Mouse (Mus musculus): ENCODE results near the gene Dhx30.
"Not testable (repeated sequence)": the region's sequence is repeated elsewhere in the genome, so short reads cannot be mapped to it uniquely, and the experiment has no call there.

Gene Dhx30

DNA sequence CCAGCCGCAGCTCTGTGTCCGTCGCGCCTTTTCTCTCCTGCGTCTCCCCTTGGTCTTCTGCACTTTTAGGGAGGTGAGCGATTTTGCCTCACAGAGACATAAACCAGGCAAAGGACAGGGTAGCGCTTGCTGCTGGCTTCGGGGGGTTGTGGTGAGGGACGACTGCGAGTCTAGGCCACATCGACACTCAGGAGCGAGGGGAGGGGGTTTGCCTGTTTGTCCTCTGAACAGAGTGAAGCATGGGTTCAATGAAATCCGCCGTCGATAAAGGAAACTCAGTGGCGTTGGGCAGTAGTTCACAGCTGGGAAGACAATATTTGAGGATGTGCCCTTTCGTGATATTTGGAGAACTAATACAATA lies at the start of gene Dhx30:
Gene Dhx30, minus strand, starts transcription at position 52 of the 361 bp plus-strand sequence.
- no peak for DNase-seq (ENCODE audit: low spot score in 2 of 2)

DNA sequence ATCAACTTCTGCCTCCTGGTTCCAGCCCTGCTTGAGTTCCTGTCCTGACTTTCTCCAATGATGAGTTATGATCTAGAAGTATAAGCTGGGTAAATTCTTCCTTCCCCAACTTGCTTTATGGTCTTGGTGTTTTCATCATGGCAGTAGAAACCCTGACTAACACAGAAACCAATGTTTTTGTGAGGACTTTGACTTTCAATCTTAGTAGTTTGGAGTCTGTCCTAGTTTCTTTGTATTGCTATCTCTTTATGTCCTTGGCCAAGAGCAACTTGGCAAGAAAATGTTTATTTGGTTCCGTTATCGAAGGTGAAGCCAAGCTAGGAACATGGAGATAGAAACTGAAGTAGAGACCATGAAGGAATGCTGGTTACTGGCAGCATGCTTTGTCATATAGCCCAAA lies 45.4 kb upstream of the Dhx30 start:
- no peak for DNase-seq (ENCODE audit: low spot score in 2 of 2)

DNA sequence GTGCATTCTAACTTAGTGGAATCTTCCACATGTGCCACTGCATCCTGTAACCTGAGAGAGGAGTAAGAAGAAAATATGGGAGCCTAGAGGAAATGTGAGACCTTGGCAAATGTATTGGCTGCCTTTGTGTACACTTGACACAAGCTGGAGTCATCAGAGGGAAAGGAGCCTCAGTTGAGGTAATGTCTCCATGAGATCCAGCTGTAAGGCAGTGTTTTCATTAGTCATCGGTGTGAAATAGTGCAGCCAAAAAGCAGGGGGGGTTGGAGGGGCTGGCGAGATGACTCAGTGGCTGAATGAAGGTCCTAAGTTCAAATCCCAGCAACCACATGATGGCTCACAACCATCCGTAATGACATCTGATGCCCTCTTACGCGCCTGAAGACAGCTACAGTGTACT lies 44.8 kb upstream of the Dhx30 start:
- no peak for DNase-seq (ENCODE audit: low spot score in 2 of 2)

DNA sequence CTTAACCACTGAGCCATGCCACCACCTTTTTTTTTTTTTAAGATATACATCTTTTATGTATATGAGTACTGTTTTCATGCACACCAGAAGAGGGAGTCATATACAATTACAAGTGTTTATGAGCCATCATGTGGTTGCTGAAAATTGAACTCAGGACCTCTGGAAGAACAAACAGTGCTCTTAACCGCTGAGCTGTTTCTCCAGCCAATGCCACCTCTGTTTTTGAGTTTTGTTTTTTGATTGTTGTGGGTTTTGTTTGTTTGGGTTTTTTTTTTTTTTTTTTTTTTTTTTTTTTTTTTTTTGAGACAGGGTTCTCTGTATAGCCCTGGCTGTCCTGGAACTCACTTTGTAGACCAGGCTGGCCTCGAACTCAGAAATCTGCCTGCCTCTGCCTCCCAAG lies 42.9 kb upstream of the Dhx30 start:
- DNase-seq (ENCODE audit: low spot score in 2 of 2): not testable (repeated sequence)

DNA sequence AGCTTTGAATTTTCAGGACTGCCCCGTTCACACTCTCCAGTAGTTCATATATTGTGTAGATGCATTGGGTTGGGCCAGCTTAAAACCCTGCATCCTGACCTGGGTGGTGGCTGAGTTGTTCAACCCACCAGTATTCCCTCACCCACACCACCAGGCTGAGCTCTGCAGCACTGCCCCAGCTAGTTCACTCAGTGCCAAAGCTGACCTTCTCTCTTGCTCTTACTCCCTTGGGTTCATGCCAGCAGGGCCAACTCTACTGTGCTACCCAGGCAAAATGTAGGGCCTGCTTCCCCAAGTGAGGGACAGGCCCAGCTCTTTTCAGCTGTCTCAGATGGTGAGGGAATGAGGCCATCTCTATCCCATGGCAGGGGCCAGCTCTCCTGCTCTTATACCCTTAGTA lies 41.4 kb upstream of the Dhx30 start:
- no peak for DNase-seq (ENCODE audit: low spot score in 2 of 2)

DNA sequence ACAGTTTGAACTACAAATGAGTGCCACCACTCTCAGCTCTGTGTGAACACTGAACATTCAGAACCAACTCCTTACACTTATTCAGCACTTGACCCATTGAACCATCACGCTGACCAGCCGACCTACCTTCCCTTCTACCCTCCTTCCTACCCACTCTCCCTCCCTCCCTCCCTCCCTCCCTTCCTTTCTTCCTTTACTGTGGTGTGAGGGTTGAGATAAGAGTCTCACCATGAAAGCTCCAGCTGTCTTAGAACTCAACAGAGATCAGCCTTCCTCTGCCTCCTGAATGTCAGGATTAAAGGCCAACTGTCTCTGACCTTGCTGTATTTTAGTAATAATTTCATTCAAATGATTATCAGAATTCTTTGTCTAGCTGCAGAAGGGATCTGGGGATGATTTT lies 31.0 kb upstream of the Dhx30 start:
- no peak for DNase-seq (ENCODE audit: low spot score in 2 of 2)

DNA sequence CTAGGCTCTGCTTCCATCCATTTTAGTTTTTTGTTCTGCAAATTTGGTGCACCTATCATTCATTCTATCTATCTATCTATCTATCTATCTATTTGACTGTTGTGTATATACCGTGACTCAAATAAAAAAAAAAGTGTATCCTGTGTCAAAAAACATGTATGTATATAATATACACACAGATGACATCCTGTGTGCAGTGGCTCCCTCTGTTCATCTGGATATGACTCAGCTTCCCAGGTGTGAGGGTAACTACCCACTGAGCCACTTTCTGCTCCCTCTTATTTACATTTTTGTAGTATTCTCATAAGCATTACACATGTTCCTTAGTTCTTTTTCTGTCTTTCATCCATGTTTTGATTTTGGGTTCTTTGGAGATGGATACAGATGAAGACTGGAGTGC lies 24.5 kb upstream of the Dhx30 start:
- no peak for DNase-seq (ENCODE audit: low spot score in 2 of 2)

DNA sequence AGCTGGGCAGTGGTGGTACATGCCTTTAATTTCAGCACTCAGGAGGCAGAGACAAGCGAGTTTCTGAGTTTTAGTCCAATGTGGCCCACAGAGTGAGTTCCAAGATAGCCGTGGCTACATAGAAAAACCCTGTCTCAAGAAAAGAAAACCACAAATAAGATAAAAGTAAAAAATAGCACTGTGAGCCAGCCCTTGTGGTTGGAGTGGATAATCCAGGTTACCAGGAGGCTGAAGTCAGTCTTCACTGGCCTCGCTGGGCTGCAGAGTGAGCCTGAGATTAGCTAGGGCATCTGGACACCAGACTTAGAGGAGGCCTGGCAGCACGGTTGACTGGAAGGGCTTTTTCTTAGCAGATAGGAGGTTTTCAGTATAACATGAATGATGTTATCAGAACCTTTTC lies 21.5 kb upstream of the Dhx30 start:
- DNase-seq (ENCODE audit: low spot score in 2 of 2): no peak

DNA sequence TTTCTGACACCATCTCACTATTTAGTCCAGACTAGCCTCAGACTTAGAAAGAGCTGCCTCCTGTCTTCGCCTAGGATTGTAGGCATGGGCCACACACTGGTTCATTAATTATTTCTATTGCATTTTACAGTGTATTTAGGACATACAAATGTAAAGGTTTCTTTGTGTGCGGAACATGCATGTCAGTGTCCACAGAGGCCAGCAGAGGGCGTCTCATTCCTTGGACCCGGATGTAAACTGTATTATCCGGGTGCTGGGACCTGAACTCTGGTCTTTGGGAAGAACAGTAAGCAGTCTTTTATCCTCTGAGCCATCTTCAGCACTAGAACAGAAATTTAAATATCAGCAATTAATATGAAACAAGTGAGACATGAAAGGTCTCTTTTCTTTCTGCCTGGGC lies 16.5 kb upstream of the Dhx30 start:
- DNase-seq (ENCODE audit: low spot score in 2 of 2): no peak

DNA sequence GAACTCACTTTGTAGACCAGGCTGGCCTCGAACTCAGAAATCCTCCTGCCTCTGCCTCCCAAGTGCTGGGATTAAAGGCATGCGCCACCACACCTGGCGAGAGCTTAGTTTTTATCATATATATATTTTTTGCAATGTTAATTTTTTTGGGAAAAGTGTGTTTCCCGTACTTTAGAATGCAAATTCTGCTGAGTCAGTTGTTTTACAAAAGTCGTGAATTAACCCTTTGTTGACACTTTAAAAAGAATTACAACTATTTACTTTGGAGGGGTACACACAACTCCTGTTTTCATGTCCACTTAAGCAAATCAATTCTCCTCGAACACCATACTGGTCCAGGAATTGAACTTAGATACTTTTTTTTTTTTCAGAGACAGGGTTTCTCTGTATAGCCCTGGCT lies 15.3 kb upstream of the Dhx30 start:
- DNase-seq (ENCODE audit: low spot score in 2 of 2): no peak

DNA sequence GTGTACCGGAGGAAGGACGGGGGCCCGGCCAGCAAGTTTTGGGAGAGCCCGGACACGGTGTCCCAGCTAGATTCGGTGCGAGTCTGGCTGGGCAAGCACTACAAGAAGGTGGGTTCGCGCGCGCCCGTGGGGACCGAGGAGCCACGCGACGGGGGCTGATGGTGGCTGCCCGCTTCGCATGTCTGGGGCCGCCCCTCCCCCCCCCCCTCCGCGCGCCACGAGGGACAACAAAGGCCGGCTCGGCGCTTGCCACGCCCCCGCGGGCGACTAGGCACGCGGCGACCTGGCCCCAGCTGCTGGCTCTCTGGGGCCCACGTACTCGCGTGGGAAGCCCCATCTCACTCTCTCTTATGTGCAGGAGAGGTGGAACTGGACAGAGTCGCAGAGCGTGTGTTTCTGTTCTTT lies 14.6 kb upstream of the Dhx30 start:
- DNase-seq (ENCODE audit: low spot score in 2 of 2): peak in 1 of 2 experiments; percentile 52

DNA sequence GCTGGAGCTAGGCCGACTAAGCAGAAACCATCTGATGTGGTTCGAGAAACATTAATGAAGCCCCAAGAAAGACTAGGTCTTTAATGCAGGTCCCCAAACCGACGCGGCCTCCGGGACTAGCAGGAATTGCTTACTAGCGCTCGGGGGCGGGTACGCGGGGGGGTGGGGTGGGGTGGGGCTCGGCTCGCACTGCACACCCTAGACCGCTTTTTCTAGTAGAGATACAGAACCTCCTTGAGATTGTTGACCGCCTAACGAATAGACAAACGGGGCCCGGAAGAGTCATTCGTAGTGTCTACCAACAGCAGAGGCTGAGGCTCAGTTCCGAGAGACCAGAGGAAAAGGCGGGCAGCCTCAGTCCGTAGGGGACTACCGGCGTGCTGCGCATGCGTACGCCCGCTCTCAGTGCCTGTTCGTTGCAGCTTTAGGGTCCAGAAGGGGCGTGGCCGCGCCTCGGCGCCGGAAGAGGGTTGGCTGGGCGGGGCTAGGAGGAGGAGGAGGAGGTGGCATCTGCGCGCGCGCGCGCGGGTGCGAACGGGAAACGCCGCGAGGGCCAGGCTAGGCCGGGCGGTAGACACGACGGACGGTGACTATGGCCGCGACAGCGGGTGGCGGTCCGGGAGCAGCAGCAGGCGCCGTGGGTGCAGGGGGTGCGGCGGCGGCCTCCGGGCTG lies 14.0 kb upstream of the Dhx30 start:
- peak; percentile 100 for DNase-seq (ENCODE audit: low spot score in 2 of 2)

DNA sequence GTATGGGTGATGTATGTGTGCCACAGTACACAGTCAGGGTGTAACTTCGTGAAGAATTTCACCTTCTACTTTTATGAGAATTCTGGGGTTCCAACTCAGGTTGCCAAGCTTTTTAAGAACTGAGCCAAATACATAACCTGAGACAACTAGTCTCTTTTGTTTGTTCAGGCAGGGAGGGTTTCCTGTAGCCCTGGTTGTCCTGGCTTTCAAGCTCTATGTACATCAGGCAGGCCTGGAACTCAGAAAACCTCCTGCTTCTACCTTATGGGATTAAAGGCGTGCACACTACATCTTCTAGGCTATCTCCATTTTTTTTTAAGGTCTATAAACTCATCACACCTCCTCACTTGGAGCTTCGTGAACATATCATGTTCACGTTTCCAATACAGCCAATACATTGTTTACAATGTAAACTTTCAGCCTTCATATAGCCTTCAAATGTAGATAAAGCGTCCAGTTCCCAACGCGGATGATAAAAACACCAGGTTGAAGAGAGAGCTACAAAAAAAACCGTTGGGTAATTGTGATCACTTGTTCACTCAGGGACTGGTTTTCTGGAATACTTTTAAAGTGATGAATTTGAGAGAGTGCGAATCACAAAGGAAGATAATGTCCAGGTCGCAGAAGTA lies 13.4 kb upstream of the Dhx30 start:
- DNase-seq (ENCODE audit: low spot score in 2 of 2): no peak

DNA sequence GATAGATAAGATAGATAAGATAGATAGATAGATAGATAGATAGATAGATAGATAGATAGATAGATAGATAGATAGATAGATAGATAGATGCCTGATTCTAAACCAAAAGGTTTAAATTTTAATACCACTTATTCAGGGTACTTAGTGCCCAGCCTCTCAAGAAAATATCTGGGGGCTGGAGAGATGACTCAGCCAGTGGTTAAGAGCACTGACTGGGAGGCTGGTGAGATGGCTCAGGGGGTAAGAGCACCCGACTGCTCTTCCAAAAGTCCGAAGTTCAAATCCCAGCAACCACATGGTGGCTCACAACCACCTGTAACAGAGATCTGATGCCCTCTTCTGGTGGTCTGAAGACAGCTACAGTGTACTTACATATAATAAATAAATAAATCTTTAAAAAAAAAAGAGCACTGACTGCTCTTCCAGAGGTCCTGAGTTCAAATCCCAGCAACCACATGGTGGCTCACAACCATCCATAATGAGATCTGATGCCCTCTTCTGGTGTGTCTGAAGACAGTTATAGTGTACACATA lies 6.4 kb upstream of the Dhx30 start:
- not testable (repeated sequence) for DNase-seq (ENCODE audit: low spot score in 2 of 2)

DNA sequence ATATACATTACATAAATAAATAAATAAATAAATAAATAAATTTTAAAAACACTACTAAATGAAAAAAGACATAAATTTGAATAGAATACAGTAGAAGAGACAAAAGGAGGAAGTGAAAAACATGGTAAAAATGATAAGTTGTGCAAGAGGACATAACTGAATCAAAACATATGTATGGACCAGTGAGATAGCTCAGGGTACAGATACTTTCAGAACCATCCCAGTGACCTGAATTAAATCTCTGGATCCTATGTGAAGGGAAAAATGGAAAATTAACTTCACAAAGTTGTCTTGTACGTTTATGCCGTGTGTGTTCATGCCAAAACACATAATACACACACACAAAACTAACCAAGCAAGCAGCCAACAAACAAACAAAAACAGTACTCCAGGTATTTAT lies 5.7 kb upstream of the Dhx30 start:
- DNase-seq (ENCODE audit: low spot score in 2 of 2): no peak

DNA sequence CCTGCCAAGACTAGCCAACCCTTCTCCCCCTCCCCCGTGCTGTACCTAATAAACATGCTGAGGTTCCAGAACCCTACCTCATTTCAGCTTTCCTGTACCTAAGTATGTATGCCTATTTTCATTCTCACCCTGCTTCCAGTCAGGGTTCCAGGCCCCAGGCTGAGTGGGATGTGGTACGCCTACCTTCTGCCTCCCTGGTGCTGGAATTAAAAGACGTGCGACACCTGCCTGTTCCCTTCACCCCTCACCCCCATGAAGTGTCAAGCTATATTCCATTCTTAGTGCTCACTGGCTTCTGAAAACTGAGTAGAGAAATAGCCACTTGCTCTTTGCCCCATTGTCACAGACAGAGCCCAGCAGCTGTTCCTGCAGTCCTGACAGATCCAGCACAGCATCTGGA lies 3.8 kb upstream of the Dhx30 start:
- no peak for DNase-seq (ENCODE audit: low spot score in 2 of 2)

DNA sequence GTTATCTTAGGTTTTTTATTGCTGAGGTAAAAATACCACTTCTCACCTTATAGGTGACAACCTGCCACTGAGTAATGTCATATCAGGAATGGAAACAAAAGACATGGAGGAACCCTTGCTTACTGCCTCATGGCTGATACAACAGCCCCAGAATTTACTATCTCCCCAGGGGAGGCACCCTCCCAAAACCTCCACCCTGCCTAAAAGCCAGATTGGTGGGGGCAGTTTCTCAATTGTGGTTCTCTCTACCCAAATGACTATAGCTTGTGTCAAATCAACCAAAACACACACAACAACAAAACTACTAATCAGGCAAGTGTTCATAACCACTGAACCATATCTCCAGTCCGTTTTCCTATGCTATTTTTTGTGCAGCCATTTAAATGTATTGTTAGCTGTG lies 619 bp upstream of the Dhx30 start:
- no peak for DNase-seq (ENCODE audit: low spot score in 2 of 2)

DNA sequence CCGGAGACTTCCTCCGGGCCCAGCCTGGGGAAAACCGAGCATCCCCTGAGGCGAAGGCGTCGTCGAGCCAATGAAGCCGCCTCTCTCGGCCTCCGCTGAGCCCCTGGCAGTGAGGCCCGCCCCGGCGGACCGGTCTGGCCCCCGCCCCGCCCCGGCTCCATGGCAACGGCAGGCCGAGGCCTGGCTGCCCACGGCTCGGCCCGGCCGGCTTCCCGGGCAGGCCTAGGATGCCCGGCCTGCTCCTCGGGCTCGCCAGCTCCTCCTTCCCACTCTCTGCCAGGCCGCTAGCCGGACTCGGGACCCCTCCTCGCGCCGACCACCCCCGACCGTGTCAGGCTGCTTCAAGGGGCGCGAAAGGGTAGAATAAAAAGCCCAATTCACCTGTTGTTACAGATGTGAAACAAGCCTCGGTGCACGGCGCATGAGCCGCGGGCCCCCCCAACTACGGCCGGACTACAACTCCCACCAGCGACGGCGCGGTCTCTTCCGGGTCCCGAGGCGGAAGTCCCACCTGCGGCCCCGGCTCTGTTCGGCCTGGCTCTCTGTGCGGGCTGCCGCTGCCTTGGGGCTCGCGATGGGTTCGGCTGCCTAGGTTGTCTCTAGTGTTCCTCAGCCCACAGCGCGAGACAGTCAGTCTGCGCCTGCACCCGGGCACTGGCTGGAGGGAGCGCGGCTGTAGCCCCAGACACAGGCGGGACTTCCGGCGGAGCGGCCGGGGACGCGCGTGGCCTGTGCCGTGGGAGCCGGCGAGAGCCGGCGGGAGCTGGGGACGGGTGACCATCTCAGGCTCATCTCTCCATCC lies 452 bp downstream of the Dhx30 start, which contains the start of gene Smarcc1:
Gene Smarcc1, plus strand, starts transcription at position 732 of the 802 bp plus-strand sequence.
- DNase-seq (ENCODE audit: low spot score in 2 of 2): peak; percentile 81 to 92

DNA sequence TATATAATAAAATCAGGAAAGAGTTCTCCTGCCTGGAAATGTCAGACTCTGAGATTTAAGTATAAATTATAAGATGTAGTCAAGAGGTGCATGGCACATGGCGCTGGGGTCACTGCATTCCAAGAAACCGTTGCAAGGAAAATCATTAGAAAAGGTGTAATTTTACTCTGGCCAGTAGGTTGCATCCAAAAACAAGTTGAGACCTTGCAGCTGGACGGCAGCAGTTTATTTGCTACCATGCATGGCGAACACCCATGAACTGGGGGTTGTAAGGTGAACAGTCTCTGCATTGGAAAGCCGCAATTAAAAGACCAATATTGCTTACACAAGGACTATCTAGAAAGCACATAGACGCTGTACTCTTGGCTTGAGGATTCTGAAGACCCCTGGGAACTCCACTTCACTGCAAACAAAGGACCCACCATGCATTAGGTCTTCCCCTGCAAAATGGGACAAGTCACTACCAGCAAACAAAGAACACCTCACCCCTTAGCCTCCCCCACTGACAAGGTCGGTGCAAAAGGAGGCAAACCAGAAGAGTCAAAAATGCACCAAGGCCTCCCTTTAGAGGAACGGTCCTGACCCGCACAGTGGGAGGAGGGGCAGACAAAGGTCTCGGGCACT lies 1.2 kb downstream of the Dhx30 start:
- DNase-seq (ENCODE audit: low spot score in 2 of 2): no peak

DNA sequence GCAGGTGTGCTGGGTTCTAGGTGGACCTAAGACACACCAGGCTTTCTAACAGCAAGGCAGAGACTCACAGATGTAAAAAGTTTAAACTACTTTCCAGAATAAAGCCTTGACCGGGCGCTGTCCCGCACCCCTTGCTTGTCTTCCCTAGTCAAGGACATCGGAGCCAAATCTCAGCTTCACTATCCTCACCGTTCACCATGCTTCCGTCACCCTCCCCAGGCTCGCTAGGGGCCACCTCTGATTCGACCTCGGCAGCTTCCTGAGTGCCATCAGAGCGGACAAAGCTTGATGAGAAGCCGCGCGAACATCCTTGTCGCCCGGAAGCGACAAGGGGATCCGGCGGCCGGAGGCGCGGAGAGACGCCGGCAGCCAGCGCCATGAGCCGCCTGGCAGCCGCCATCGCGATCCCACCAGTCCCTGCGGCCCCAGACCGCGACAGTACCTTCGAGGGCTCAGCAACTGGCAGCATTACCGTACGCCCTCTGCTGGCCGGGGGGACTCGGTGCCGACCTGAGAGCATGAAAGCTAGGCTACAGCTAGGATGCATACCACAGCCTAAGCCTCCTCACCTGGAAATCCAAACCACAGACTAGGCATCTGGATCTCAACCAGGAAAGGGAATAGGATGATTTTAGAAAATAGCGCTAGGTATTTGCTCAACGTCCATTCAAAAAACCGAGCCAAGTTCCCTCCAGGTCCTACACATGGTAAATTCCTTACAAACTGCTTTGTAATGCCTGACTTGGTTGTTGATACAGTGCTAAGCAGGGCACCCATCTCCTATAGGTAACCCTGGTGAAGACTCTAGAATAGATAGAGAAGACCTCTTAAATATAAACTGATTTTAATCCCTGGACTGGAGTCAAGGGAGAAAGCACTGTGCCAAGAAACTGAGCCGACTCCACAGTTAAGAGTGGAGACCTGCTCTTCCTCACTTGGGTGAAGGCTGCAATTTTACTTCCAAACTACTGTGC lies 16.7 kb downstream of the Dhx30 start:
- DNase-seq (ENCODE audit: low spot score in 2 of 2): peak; percentile 92 to 98

DNA sequence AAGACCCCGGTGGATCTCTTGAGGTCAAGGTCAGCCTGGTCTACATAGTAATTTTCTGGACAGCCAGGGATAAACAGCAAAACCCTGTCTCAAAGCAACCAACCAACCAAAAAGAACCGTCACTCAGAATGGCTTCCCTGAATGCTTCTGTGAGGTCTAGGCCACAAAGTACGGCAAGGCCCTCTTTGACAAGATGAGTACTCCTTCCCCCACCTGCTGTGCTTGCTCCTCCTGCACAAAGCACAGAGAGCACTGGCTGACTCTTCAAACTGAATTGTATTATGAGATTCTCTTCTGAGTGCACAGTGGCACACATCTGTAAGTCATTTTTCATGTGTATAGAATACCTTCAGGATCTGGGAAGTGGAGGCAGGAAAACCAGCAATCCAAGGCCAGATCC lies 19.8 kb downstream of the Dhx30 start:
- DNase-seq (ENCODE audit: low spot score in 2 of 2): no peak
